Mouse (Mus musculus) embryonic facial prominence, embryonic 15.5 days (tissue): ENCODE measurements around the gene Amh. TPM values are rescaled to one million over a fixed set of nuclear protein-coding genes. Genes with fewer than 3 reads are reported as not detected.
A peak's percentile ranks its signal among the peaks of the same experiment; 100 is the strongest.
"Not testable (repeated sequence)": the region's sequence is repeated elsewhere in the genome, so short reads cannot be mapped to it uniquely, and the experiment has no call there.

Source experiments
- ATAC-seq: fragments of 200-750 bp; cut with Nextera tagmentation; 2 replicates; pipeline ENCODE4 v1.8.0; 2017; ENCODE audit warnings: low read depth, moderate TSS enrichment; ENCODE audit not compliant: insufficient number of reproducible peaks, low FRiP score, low TSS enrichment
- H3K27ac ChIP-seq: fragments of 300-500 bp; sonication (generic); replicated peaks from 2 replicates; pipeline ENCODE4 v1.5.1; 2015; ENCODE audit warnings: mild to moderate bottlenecking, inconsistent platforms
- H3K27me3 ChIP-seq: fragments of 300-500 bp; sonication (generic); 2 replicates; pipeline ENCODE4 v1.6.1; 2015; ENCODE audit warnings: inconsistent platforms
- H3K36me3 ChIP-seq: fragments of 300-500 bp; sonication (generic); 2 replicates; pipeline ENCODE4 v1.6.1; 2015; ENCODE audit warnings: mild to moderate bottlenecking, inconsistent platforms
- H3K4me1 ChIP-seq: fragments of 300-500 bp; sonication (generic); 2 replicates; pipeline ENCODE4 v1.6.1; 2015; ENCODE audit warnings: inconsistent platforms
- H3K4me2 ChIP-seq: fragments of 300-500 bp; sonication (generic); replicated peaks from 2 replicates; pipeline ENCODE4 v1.6.1; 2015; ENCODE audit warnings: mild to moderate bottlenecking, inconsistent platforms
- H3K4me3 ChIP-seq: fragments of 300-500 bp; sonication (generic); replicated peaks from 2 replicates; pipeline ENCODE4 v1.5.1; 2015; ENCODE audit warnings: mild to moderate bottlenecking, inconsistent platforms
- H3K9ac ChIP-seq: fragments of 300-500 bp; sonication (generic); 2 replicates; pipeline ENCODE4 v1.6.1; 2015; ENCODE audit warnings: inconsistent platforms
- H3K9me3 ChIP-seq: fragments of 300-500 bp; sonication (generic); replicated peaks from 2 replicates; pipeline ENCODE4 v1.6.1; 2016; ENCODE audit warnings: inconsistent platforms
- WGBS: fragments of 180-500 bp; shearing (Covaris S2); methylation state at CpG from one replicate; pipeline ENCODE4 v1.1.7; 2015; 5-methylcytosine and 5-hydroxymethylcytosine counted together
- polyA plus RNA-seq: library from polyadenylated mRNA; unstranded; fragments of >200 nt; fragmentation: Nextera tagmentation; extraction: Ambion mirVana; gene quantifications from 2 replicates; pipeline ENCODE4 v1.2.1, GENCODE M21; 2015

Gene Amh
- polyA plus RNA-seq, 1 experiment from 2014 or later = 0.09 TPM

DNA sequence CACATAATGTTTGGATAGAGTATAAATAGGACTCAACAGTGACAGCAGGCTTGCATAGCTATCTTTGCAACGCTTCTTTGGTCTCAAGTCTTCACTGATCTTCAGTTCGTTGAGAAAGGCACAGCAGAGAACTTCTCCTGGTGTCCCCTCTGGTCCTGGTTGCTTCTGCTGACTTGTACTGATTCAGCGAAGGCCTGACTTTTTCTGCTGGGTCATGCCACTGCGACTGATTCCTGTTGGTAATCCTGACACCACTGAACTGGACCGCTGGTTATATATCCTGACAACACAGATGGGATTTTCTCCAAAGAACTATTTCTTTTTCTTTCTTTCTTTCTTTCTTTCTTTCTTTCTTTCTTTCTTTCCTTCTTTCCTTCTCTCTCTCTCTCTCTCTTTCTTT is 17.5 kb downstream of the Amh start:
- no peak overlapping the region for H3K4me2 ChIP-seq
- H3K36me3 ChIP-seq = no peaks in the 10 kb centered on the region
- WGBS = 94% methylated on average over 5 of the region's 5 CpGs
- H3K27me3 ChIP-seq = no peaks in the 10 kb centered on the region
- no peak for ATAC-seq
- H3K9me3 ChIP-seq = no peaks in the 10 kb centered on the region
- no peak overlapping the region for H3K4me3 ChIP-seq
- peaks cover 2% of the 10 kb centered on the region for H3K4me1 ChIP-seq
- H3K27ac ChIP-seq = no peak overlapping the region
- no peak overlapping the region for H3K9ac ChIP-seq

DNA sequence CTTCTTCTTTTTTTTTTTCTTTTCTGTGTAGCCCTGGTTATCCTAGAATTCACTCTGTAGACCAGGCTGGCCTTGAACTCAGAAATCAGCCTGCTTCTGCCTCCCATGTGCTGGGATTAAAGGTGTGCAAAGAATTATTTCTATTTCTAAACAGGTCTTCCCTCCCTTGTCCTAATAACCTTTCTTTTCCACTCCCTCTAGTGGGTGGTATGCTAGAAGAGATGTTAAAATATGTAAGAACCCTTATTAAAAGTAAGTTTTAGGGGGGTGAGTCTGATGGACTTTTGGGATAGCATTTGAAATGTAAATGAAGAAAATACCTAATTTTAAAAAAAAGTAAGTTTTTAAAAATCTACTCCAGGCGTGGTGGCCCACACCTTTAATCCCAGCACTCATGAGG is 18.3 kb downstream of the Amh start:
- Histone ChIP-seq H3K4me2 (no peak overlapping the region), H3K9ac (no peak overlapping the region), H3K27ac (no peak overlapping the region), H3K4me3 (no peak overlapping the region), H3K9me3 (no peaks in the 10 kb centered on the region), H3K27me3 (no peaks in the 10 kb centered on the region), H3K4me1 (peaks cover 9% of the 10 kb centered on the region), H3K36me3 (no peaks in the 10 kb centered on the region)
- ATAC-seq = no peak
- WGBS = 85% methylated on average over 1 of the region's 1 CpGs

DNA sequence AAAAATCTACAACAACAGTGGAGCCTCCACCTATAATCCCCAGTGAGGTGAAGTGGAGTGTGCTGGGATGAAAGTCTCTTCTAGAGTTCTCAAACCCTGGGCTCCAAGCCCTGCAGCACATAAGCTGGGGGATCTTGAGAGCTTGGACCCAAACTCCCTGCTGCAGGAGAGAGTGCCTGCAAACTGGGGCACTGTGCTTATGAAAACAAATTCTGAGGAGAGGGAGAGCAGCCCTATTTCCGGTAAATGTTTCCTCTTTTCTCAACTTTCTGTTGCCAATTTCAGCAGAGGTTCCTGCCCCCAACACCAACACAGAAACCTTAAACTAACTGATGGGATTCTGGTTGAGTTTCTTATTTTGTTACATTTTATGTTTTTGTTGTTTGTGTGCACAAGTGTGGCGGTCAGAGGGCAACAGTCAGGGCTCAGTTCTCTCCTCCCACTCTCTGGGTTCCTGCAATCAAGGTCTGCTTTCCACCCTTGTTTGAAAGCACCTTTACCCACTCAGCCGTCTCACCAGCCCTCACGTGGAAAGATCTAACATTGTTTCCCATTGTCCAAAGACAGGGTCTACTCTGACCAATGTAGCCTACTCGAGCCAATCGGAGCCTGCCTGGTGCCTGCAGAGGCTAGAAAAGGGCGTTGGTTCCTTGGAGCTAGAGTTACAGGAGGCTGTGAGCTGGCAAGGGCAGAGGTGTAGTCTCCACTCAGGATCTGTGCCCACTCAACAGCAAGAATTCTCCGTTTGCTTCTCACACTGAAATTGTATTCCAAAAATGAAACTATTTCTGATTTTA is 19.0 kb downstream of the Amh start:
- no peak for ATAC-seq
- Histone ChIP-seq H3K4me1 (peaks cover 13% of the 10 kb centered on the region), H3K27me3 (no peaks in the 10 kb centered on the region), H3K9me3 (no peaks in the 10 kb centered on the region), H3K36me3 (peaks cover under 1% of the 10 kb centered on the region; the same call in 1 of the 2 replicates), H3K4me2 (no peak overlapping the region), H3K9ac (no peak overlapping the region), H3K4me3 (no peak overlapping the region), H3K27ac (no peak overlapping the region)
- WGBS = 58% methylated on average over 8 of the region's 8 CpGs

DNA sequence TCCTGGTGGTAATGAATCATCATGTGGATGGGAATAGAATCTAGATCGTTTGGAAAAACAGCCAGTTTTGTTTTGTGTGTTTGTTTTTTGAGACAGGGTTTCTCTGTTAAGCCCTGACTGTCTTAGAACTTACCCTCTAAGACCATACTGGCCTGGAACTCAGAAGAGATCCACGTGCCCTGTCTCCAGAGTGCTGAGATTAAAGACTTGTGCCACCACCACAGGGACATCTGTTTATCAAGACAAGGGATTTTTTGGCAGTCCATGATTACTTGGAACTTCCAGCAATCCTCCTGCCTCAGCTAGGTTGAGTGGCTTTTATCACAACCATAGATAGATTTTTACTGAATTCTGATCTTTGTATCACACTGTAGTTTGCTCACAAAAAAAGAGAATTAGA is 19.8 kb downstream of the Amh start:
- no peak overlapping the region for H3K27ac ChIP-seq
- no peaks in the 10 kb centered on the region for H3K9me3 ChIP-seq
- no peak overlapping the region for H3K4me2 ChIP-seq
- WGBS = 70% methylated on average over 2 of the region's 2 CpGs
- peaks cover 8% of the 10 kb centered on the region for H3K36me3 ChIP-seq
- peaks cover 20% of the 10 kb centered on the region for H3K4me1 ChIP-seq
- ATAC-seq = no peak
- H3K4me3 ChIP-seq = no peak overlapping the region
- H3K9ac ChIP-seq = no peak overlapping the region
- no peaks in the 10 kb centered on the region for H3K27me3 ChIP-seq

DNA sequence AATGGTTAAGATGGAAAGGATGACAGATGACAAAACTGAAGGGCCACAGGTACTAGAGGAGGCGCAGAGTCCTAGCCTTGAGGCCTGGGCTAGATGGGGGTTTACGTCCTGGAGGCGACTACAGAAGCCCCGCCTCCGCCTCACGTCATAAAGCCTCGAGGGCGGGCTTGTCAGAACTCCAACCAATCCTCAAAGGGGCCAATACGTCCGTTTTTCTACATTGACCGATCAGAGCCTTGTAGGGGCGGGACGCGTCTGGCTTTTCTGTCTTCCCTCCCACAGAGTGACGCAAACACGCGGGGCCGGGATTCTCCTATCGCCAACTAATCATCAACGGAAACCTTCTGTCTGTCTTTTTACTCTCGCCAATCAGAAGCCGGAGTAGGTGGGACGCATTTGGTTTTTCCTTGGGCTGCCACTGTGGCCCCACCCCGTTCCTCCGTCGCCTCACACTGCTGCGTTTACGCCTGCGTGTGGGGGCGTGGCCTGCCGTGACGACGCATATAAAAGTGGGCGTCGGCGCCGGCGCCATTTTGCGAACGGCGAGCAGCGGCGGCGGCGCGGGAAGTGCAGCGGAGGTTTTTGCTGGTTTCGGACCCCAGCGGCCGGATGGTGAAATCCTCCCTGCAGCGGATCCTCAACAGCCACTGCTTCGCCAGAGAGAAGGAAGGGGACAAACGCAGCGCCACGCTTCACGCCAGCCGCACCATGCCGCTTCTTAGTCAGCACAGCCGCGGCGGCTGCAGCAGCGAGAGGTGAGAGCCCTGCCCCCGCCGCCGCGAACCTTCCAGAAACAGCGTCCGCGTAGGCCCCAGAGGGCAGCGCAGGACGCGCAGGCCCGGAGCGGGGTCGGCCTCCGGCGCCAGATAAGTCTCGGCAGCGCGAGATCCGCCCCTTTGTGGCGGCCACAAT is 21.4 kb downstream of the Amh start, which contains the start of gene Oaz1:
Gene Oaz1 (plus strand): TSS at position 506 of the 912 bp plus-strand sequence.
- H3K4me3 ChIP-seq = peak within 1 kb of the TSS; percentile 71
- H3K27ac ChIP-seq = peak within 1 kb of the TSS; percentile 91
- peaks cover 35% of the 10 kb centered on the region for H3K4me1 ChIP-seq
- peak within 1 kb of the TSS; percentile 97 for H3K9ac ChIP-seq
- peak within 1 kb of the TSS; percentile 93 for H3K4me2 ChIP-seq
- no peaks in the 10 kb centered on the region for H3K9me3 ChIP-seq
- ATAC-seq = peak; percentile 98
- no peaks in the 10 kb centered on the region for H3K27me3 ChIP-seq
- H3K36me3 ChIP-seq = peaks cover 18% of the 10 kb centered on the region
- under 1% methylated on average over 80 of the region's 82 CpGs for WGBS

DNA sequence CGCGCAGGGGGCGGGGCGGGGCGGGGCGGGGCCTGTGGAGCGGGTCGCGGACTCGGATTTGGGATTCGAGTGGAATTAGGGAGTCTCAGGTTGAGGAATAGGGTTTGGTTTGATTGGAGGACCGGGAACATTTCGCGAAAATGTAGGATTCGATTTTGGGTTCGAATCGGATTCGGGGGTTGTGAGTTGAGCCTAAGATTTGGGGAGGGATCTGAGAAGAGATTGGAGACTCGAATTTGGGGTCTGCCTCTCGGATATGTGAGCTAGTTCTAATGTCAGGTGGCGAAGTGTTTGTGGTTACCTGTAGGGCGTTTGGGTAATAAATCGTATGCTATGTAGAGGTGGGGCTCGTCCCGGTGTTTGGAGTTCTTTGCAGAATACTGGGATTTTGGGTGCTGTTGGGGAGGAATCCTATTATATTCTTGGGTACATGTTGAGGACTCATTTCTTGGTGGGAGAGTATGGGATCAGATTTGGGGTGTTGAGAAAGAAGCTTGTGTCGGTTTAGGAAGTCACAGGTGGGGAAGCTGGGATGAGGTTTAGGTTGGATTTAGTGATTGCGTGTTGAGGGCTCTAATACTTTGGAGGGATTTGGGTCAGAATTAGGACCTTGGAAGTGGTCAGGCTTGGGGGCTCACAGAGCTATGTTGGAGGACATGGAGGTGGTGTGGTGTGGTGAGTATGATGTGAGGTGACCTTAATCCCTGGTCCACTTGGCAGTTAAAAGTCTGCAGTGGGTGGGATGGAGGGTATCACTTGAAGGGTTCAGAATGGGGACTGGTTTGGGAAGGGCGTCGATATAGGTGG is 22.2 kb downstream of the Amh start:
- peak overlapping the region; percentile 91 for H3K27ac ChIP-seq
- H3K27me3 ChIP-seq = no peaks in the 10 kb centered on the region
- peak overlapping the region; percentile 71 for H3K4me3 ChIP-seq
- peak overlapping the region; percentile 97 for H3K9ac ChIP-seq
- H3K4me1 ChIP-seq = peaks cover 37% of the 10 kb centered on the region
- peak overlapping the region; percentile 93 for H3K4me2 ChIP-seq
- no peaks in the 10 kb centered on the region for H3K9me3 ChIP-seq
- whole genome bisulfite sequencing = 5% methylated on average over 28 of the region's 29 CpGs
- peaks cover 18% of the 10 kb centered on the region for H3K36me3 ChIP-seq
- no peak for ATAC-seq

DNA sequence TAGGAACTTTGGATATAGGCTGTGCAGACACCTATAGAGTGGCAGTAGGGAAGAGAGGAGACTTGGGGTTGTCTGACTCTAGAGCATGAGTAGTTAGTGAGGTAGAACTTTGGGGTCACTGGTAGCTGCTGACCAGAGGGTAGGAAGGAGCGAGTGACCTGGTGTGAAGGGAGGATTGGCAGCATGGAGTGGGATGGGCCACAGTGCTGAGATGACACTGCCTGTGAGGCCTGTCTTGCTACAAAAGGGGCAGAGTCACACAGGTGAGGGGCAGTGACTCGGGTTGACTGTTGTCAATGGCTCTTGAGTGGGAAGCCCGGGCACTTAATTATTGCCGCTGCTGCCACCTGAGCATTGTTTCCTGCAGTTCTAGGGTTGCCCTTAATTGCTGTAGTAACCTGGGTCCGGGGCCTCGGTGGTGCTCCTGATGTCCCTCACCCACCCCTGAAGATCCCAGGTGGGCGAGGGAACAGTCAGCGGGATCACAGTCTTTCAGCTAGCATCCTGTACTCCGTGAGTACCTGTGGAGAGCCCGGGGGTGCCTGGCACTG is 22.9 kb downstream of the Amh start:
- Histone ChIP-seq H3K9me3 (no peaks in the 10 kb centered on the region), H3K27ac (no peak overlapping the region), H3K36me3 (peaks cover 18% of the 10 kb centered on the region), H3K4me1 (peaks cover 37% of the 10 kb centered on the region), H3K4me3 (peak overlapping the region; percentile 71), H3K9ac (peak overlapping the region; percentile 97), H3K27me3 (no peaks in the 10 kb centered on the region), H3K4me2 (peak overlapping the region; percentile 93)
- 68% methylated on average over 10 of the region's 10 CpGs for WGBS
- no peak for ATAC-seq

DNA sequence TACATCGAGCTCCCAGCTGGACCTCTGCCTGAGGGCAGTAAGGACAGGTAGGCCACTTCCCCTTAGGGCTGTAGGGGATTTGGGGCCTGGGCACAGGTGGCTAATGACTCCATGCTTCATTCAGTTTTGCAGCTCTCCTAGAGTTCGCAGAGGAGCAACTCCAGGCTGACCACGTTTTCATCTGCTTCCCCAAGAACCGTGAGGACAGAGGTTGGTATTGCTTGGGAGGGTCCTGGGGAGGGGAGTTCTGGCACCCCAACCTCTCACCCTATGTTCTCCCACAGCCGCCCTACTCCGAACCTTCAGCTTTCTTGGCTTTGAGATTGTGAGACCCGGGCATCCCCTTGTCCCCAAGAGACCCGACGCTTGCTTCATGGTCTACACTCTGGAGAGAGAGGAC is 23.5 kb downstream of the Amh start:
- H3K4me1 ChIP-seq = peaks cover 37% of the 10 kb centered on the region
- peaks cover 18% of the 10 kb centered on the region for H3K36me3 ChIP-seq
- H3K9ac ChIP-seq, H3K27ac ChIP-seq, H3K27me3 ChIP-seq, ATAC-seq, H3K9me3 ChIP-seq: not testable (repeated sequence)
- 0 out of 2 replicates have a peak overlapping the region, but pooled peaks have one; percentile 71 for H3K4me3 ChIP-seq
- peak overlapping the region; percentile 93; the same call in 1 of the 2 replicates for H3K4me2 ChIP-seq
- 87% methylated on average over 9 of the region's 9 CpGs for WGBS

DNA sequence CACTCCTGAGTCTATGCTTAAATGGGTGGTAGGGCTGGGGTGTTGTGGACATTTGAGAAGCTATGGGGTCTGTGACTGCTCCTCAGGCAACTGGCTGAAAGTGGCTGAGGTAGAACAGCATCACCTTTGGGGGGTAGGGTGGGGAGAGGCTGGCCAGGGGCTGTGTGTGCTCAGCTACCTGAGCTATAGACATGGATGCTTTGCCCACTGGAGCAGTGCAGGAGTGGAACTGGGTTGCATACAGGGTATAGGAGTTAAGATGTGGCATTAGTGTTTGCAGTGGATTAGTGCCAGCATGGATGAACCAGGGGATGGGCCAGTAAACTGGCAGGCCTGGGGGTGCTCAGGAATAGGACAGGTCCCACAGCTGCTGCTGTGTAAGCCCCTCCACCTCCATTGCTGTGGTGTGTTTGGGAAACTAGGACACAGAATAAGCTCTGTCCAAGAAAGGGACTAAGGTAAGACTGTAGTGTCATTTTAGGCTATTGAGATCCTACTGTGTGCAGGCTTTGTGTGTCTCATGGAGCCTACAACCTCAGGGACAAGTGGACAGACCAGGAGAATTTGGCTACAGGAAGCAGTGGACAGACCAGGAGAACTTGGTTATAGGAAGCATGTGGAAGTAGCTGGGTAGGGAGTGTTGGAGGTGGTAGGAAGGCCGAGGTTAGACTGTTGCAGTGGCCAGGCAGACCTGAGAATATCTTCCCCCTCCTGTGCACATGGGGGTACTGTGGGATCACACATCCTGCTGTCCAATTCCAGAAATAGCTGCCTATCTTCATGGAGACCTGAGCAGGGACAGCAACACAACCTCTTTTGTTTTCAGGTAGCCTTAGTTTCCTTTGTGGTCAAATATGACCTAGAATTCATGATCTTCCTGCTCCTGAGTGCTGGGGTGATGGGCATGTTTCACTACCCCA is 24.6 kb downstream of the Amh start:
- Histone ChIP-seq H3K27me3 (peaks cover 13% of the 10 kb centered on the region), H3K4me3 (no peak overlapping the region), H3K27ac (no peak overlapping the region), H3K4me2 (no peak overlapping the region), H3K4me1 (peaks cover 37% of the 10 kb centered on the region), H3K9me3 (no peaks in the 10 kb centered on the region), H3K36me3 (peaks cover 19% of the 10 kb centered on the region), H3K9ac (no peak overlapping the region)
- WGBS = 74% methylated on average over 1 of the region's 1 CpGs
- ATAC-seq = no peak

DNA sequence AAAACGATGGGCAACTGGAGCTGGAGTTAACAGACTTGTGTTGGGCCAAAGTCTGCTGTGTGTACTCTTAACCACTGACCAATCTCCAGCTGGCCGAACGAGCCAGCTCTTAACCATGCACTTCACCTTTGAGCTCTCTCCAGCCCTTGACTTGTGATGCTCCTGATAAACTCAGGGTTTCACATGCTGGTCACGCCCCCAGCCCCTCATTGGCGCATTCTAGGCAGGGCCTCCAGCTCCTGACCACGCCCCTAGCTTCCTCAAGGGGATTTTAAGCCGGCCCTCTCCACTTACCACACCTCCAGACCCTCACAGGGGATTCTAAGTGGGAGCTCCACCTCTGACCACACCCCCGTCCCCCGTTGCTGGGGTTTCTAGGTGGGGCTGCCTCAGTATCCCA is 26.1 kb downstream of the Amh start:
- Histone ChIP-seq H3K4me3 (no peak overlapping the region), H3K4me2 (no peak overlapping the region)
- 4% methylated on average over 9 of the region's 9 CpGs for WGBS

More for the DNA sequence above, 26.1 kb downstream of the Amh start:
- H3K9me3 ChIP-seq = no peaks in the 10 kb centered on the region
- H3K36me3 ChIP-seq = peaks cover 22% of the 10 kb centered on the region
- no peak for ATAC-seq
- H3K9ac ChIP-seq = no peak overlapping the region
- H3K27me3 ChIP-seq = peaks cover 28% of the 10 kb centered on the region
- H3K27ac ChIP-seq = no peak overlapping the region; the same call in 1 of the 2 replicates
- H3K4me1 ChIP-seq = peaks cover 37% of the 10 kb centered on the region
